Comparison of ENCODE assay signal across 23 mouse cellular contexts in genomic region chr8:55622399-55622798, GRCm38 (mm10).
"Had no signal": no experiment of that assay in that cellular context is flagged by ENCODE, and none has a peak within 500 bp of the region (broad histone marks: within the 10 kb centered on the region; RNA-seq: fewer than 3 reads in every experiment).

No protein-coding gene starts in this region.

- H3K27ac ChIP-seq: kidney, embryonic 15.5 days; left cerebral cortex, adult 2 months; limb, embryonic 12.5 days; limb, embryonic 15.5 days; liver, embryonic 14.5 days; macrophage; neural tube, embryonic 12.5 days; neural tube, embryonic 15.5 days; stomach, postnatal 0 days had no signal

- H3K4me3 ChIP-seq: kidney, embryonic 15.5 days; left cerebral cortex, adult 2 months; limb, embryonic 12.5 days; limb, embryonic 15.5 days; neural tube, embryonic 12.5 days; neural tube, embryonic 15.5 days had no signal

- ATAC-seq: liver, postnatal 0 days; lung, postnatal 0 days had no signal

- H3K36me3 ChIP-seq: kidney, embryonic 15.5 days; limb, embryonic 12.5 days; limb, embryonic 15.5 days; neural tube, embryonic 12.5 days; neural tube, embryonic 15.5 days had no signal

- H3K9ac ChIP-seq: kidney, embryonic 15.5 days; limb, embryonic 12.5 days; limb, embryonic 15.5 days; liver, embryonic 14.5 days; liver, postnatal 0 days; lung, embryonic 14.5 days; neural tube, embryonic 12.5 days; neural tube, embryonic 15.5 days had no signal

- H3K4me2 ChIP-seq: kidney, embryonic 15.5 days; limb, embryonic 12.5 days; limb, embryonic 15.5 days; liver, embryonic 11.5 days; lung, embryonic 14.5 days; neural tube, embryonic 12.5 days; neural tube, embryonic 15.5 days had no signal

- H3K4me1 ChIP-seq: kidney, embryonic 15.5 days; limb, embryonic 12.5 days; limb, embryonic 15.5 days; neural tube, embryonic 12.5 days; neural tube, embryonic 15.5 days had no signal

- H3K27me3 ChIP-seq: kidney, embryonic 15.5 days; limb, embryonic 12.5 days; limb, embryonic 15.5 days; neural tube, embryonic 12.5 days; neural tube, embryonic 15.5 days had no signal

- H3K9me3 ChIP-seq: kidney, embryonic 15.5 days; limb, embryonic 12.5 days; limb, embryonic 15.5 days; neural tube, embryonic 12.5 days; neural tube, embryonic 15.5 days had no signal

- DNase-seq: kidney, adult 11 months; kidney, adult 8-10 months; kidney, postnatal 10 days; kidney, postnatal 36 days; layer of hippocampus, postnatal 36 days; left cerebral cortex, postnatal 4 days; liver, postnatal 0 days; lung, embryonic 14.5 days; right cerebral cortex, adult 18-20 months; right cerebral cortex, postnatal 14 days; right cerebral cortex, postnatal 4 days; thymus, postnatal 25 days had no signal
